Mouse (Mus musculus) forebrain, embryonic 16.5 days (tissue): ENCODE measurements around the gene Tdrd7. TPM values are rescaled to one million over a fixed set of nuclear protein-coding genes. Genes with fewer than 3 reads are reported as not detected.

Experiments
- ATAC-seq: fragments of 200-750 bp; cut with Nextera tagmentation; 2 replicates; pipeline ENCODE4 v1.8.0; 2017; ENCODE audit warnings: mild to moderate bottlenecking, moderate library complexity
- H3K27ac ChIP-seq: fragments of 300-500 bp; sonication (generic); 2 replicates; pipeline ENCODE4 v1.5.1; 2014; ENCODE audit warnings: low read length, control low read depth
- H3K27me3 ChIP-seq: fragments of 300-500 bp; sonication (generic); replicated peaks from 2 replicates; pipeline ENCODE4 v1.6.1; 2014; ENCODE audit warnings: low read length; ENCODE audit not compliant: control insufficient read depth, insufficient read depth
- H3K36me3 ChIP-seq: fragments of 300-500 bp; sonication (generic); 2 replicates; pipeline ENCODE4 v1.6.1; 2014; ENCODE audit not compliant: control insufficient read depth, insufficient read depth
- H3K4me1 ChIP-seq: fragments of 300-500 bp; sonication (generic); replicated peaks from 2 replicates; pipeline ENCODE4 v1.6.1; 2014; ENCODE audit warnings: low read length; ENCODE audit not compliant: control insufficient read depth, insufficient read depth
- H3K4me2 ChIP-seq: fragments of 300-500 bp; sonication (generic); 2 replicates; pipeline ENCODE4 v1.6.1; 2014; ENCODE audit warnings: mild to moderate bottlenecking, low read length, control low read depth
- H3K4me3 ChIP-seq: fragments of 300-500 bp; sonication (generic); replicated peaks from 2 replicates; pipeline ENCODE4 v1.5.1; 2014; ENCODE audit warnings: mild to moderate bottlenecking, low read length, control low read depth
- H3K9ac ChIP-seq: fragments of 300-500 bp; sonication (generic); replicated peaks from 2 replicates; pipeline ENCODE4 v1.6.1; 2014; ENCODE audit warnings: low read depth, low read length, control low read depth
- H3K9me3 ChIP-seq: fragments of 300-500 bp; sonication (generic); 2 replicates; pipeline ENCODE4 v1.6.1; 2016; ENCODE audit warnings: low read length; ENCODE audit not compliant: control insufficient read depth
- WGBS: fragments of 180-500 bp; shearing (Covaris S2); extraction: QIAGEN DNeasy Blood & Tissue Kit; methylation state at CpG from one replicate; pipeline ENCODE4 v1.1.7; 2014; 5-methylcytosine and 5-hydroxymethylcytosine counted together
- polyA plus RNA-seq: library from polyadenylated mRNA; unstranded; fragments of >200 nt; fragmentation: Nextera tagmentation; extraction: Ambion mirVana; gene quantifications from 2 replicates; pipeline ENCODE4 v1.2.1, GENCODE M21; 2015

Tdrd7 gene
- polyA plus RNA-seq, 1 experiment from 2014 or later = 20.9 TPM

GRCm38 (mm10) chr4:46038591-46038891, 73.4 kb downstream of the Tdrd7 start:
- H3K9ac ChIP-seq = peak overlapping the region; percentile 66
- 9% methylated on average over 12 of the region's 12 CpGs for WGBS
- ATAC-seq = no peak
- peak overlapping the region; percentile 64 for H3K4me3 ChIP-seq
- no peak overlapping the region for H3K27ac ChIP-seq
- no peaks in the 10 kb centered on the region for H3K9me3 ChIP-seq
- no peaks in the 10 kb centered on the region for H3K36me3 ChIP-seq
- H3K27me3 ChIP-seq = peaks cover 31% of the 10 kb centered on the region
- H3K4me1 ChIP-seq = peaks cover 12% of the 10 kb centered on the region
- H3K4me2 ChIP-seq = peak overlapping the region; percentile 99

GRCm38 (mm10) chr4:46038892-46039751, 74.0 kb downstream of the Tdrd7 start, which contains the start of gene Tmod1:
TSS of gene Tmod1 (plus strand) at chr4:46038935.
- under 1% methylated on average over 49 of the region's 72 CpGs for WGBS
- ATAC-seq = peak; percentile 86
- no peaks in the 10 kb centered on the region for H3K9me3 ChIP-seq
- peaks cover 31% of the 10 kb centered on the region for H3K27me3 ChIP-seq
- H3K9ac ChIP-seq = peak within 1 kb of the TSS; percentile 66
- H3K4me2 ChIP-seq = peak within 1 kb of the TSS; percentile 99
- no peak within 1 kb of the TSS for H3K27ac ChIP-seq
- peak within 1 kb of the TSS; percentile 64 for H3K4me3 ChIP-seq
- no peaks in the 10 kb centered on the region for H3K36me3 ChIP-seq
- H3K4me1 ChIP-seq = peaks cover 12% of the 10 kb centered on the region

- no peak for ATAC-seq
- 12% methylated on average over 6 of the region's 6 CpGs for WGBS
- Histone ChIP-seq H3K9ac (no peak overlapping the region), H3K27ac (no peak overlapping the region), H3K9me3 (no peaks in the 10 kb centered on the region), H3K4me1 (peaks cover 12% of the 10 kb centered on the region), H3K27me3 (peaks cover 31% of the 10 kb centered on the region), H3K4me2 (peak overlapping the region; percentile 99), H3K36me3 (no peaks in the 10 kb centered on the region), H3K4me3 (no peak overlapping the region; the same call in 1 of the 2 replicates)
Measured at GRCm38 (mm10) chr4:46039899-46040298, 74.8 kb downstream of the Tdrd7 start.

- Histone ChIP-seq H3K27ac (no peak overlapping the region), H3K9ac (no peak overlapping the region), H3K4me1 (peaks cover 12% of the 10 kb centered on the region), H3K4me2 (no peak overlapping the region), H3K9me3 (no peaks in the 10 kb centered on the region), H3K4me3 (no peak overlapping the region), H3K36me3 (no peaks in the 10 kb centered on the region), H3K27me3 (peaks cover 31% of the 10 kb centered on the region)
- WGBS = 24% methylated on average over 9 of the region's 9 CpGs
- peak; percentile 19; the same call in 1 of the 2 replicates for ATAC-seq
Measured at GRCm38 (mm10) chr4:46040594-46041192, 75.6 kb downstream of the Tdrd7 start.

- H3K36me3 ChIP-seq = no peaks in the 10 kb centered on the region
- peaks cover 31% of the 10 kb centered on the region for H3K27me3 ChIP-seq
Measured at GRCm38 (mm10) chr4:46041761-46042504, 76.8 kb downstream of the Tdrd7 start.

GRCm38 (mm10) chr4:46042505-46042850, 77.3 kb downstream of the Tdrd7 start:
- H3K4me1 ChIP-seq = peaks cover 12% of the 10 kb centered on the region
- no peaks in the 10 kb centered on the region for H3K36me3 ChIP-seq
- no peak overlapping the region for H3K9ac ChIP-seq
- H3K27ac ChIP-seq = no peak overlapping the region
- no peak for ATAC-seq
- 32% methylated on average over 5 of the region's 5 CpGs for WGBS
- H3K27me3 ChIP-seq = peaks cover 28% of the 10 kb centered on the region
- H3K4me3 ChIP-seq = no peak overlapping the region
- H3K9me3 ChIP-seq = no peaks in the 10 kb centered on the region
- no peak overlapping the region for H3K4me2 ChIP-seq

More at GRCm38 (mm10) chr4:46041761-46042504, 76.8 kb downstream of the Tdrd7 start:
- Histone ChIP-seq H3K9ac (no peak overlapping the region), H3K27ac (no peak overlapping the region), H3K4me2 (no peak overlapping the region), H3K4me3 (no peak overlapping the region), H3K4me1 (peaks cover 12% of the 10 kb centered on the region), H3K9me3 (no peaks in the 10 kb centered on the region)
- no peak for ATAC-seq
- 22% methylated on average over 7 of the region's 7 CpGs for WGBS

GRCm38 (mm10) chr4:46043361-46043760, 78.2 kb downstream of the Tdrd7 start:
- H3K9ac ChIP-seq = no peak overlapping the region
- H3K27ac ChIP-seq = no peak overlapping the region
- no peak overlapping the region for H3K4me2 ChIP-seq
- peaks cover 12% of the 10 kb centered on the region for H3K4me1 ChIP-seq
- H3K36me3 ChIP-seq = no peaks in the 10 kb centered on the region
- ATAC-seq = no peak
- peaks cover 21% of the 10 kb centered on the region for H3K27me3 ChIP-seq
- WGBS = 76% methylated on average over 8 of the region's 8 CpGs
- no peak overlapping the region for H3K4me3 ChIP-seq
- H3K9me3 ChIP-seq = no peaks in the 10 kb centered on the region

- no peak for ATAC-seq
- Histone ChIP-seq H3K36me3 (no peaks in the 10 kb centered on the region), H3K4me3 (no peak overlapping the region), H3K9ac (no peak overlapping the region), H3K9me3 (0 out of 2 replicates have a peak, but pooled peaks cover 2% of the 10 kb centered on the region), H3K27me3 (no peaks in the 10 kb centered on the region), H3K4me1 (no peaks in the 10 kb centered on the region), H3K4me2 (no peak overlapping the region), H3K27ac (no peak overlapping the region)
- 59% methylated on average over 4 of the region's 4 CpGs for WGBS
Measured at GRCm38 (mm10) chr4:46047971-46048370, 82.8 kb downstream of the Tdrd7 start.

GRCm38 (mm10) chr4:46048418-46048817, 83.3 kb downstream of the Tdrd7 start:
- H3K27ac ChIP-seq = no peak overlapping the region
- no peak overlapping the region for H3K4me2 ChIP-seq
- no peak overlapping the region for H3K9ac ChIP-seq
- 89% methylated on average over 7 of the region's 7 CpGs for WGBS
- no peaks in the 10 kb centered on the region for H3K4me1 ChIP-seq
- no peak overlapping the region for H3K4me3 ChIP-seq
- H3K9me3 ChIP-seq = 0 out of 2 replicates have a peak, but pooled peaks cover 2% of the 10 kb centered on the region
- ATAC-seq = no peak
- H3K27me3 ChIP-seq = no peaks in the 10 kb centered on the region
- H3K36me3 ChIP-seq = no peaks in the 10 kb centered on the region
